Mouse (Mus musculus): ENCODE results near the gene 1190005I06Rik. TPM values are rescaled to one million over a fixed set of nuclear protein-coding genes. Genes with fewer than 3 reads are reported as not detected.
A peak's percentile ranks its signal among the peaks of the same experiment; 100 is the strongest.

1190005I06Rik gene
- polyA plus RNA-seq, 1 experiment = 2.6 TPM

DNA sequence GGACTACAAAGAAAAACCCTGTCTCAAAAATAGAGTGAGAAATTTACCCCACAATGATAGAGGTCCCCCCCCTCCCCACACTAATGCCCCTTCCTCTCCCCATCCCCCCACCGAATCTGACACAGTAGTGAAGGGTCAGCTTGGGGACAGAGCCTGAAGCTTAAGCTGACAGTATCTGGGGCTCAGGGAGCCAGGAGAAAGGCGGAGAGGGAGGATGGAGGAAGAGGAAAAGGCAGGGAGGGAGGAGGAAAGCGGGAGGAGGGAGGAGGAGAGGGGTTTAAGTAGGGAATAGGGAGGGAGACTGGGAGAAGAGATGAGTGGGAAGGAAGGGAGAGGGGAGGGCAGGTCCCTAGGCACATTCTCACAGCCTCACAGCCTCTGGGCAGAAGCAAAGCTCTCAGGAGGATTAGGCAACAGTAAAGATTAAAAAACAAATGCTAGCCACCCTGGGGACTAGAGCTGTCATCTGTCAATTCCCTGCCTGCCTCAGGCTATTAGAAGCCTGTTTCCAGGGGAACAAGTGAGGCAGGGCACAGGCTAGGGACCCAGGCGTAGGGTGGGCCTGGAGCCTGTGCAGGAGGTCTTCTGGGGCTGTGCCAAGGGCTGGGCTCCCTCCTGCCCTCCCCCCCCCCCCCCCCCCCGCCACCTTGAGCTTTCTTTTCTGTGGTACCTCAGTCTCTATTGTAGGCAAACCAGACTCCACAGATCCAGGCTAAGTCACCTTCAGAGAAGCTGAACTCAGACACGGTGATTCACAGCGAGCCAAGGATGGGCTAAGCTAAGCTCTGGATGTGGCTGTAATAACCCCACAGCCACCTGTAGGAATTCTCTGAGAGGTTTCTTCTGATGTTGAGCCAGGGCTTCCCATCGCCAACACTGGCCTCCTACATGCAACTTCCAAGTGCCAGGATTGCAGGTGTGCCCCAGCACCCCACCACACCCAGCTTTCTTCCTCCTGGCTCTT is 30.5 kb downstream of the 1190005I06Rik start:
- H3K79me3 ChIP-seq (ENCODE audit: low read depth) = no peaks in the 10 kb centered on the region
- H3K4me3 ChIP-seq (ENCODE audit: insufficient read depth, poor library complexity, severe bottlenecking) = no peak overlapping the region
- H3ac ChIP-seq (ENCODE audit: control insufficient read depth, insufficient read length, low read depth) = no peak overlapping the region
- H3K79me2 ChIP-seq (ENCODE audit: control insufficient read depth, insufficient read depth) = no peaks in the 10 kb centered on the region
- no peaks in the 10 kb centered on the region for H3K27me3 ChIP-seq (ENCODE audit: control insufficient read depth, insufficient read depth, insufficient read length)
- TF ChIP-seq MAX (IDR thresholded peaks at IDR 0.05) (no peak), CTCF (IDR thresholded peaks at IDR 0.05; ENCODE audit: control insufficient read depth, insufficient read depth, insufficient read length) (no peak), USF1 (IDR thresholded peaks at IDR 0.05; ENCODE audit: low read depth) (no peak), CEBPB (IDR thresholded peaks at IDR 0.05; ENCODE audit: low read depth) (no peak), FOSL1 (IDR thresholded peaks at IDR 0.05; ENCODE audit: insufficient read depth, low read length, poor library complexity, severe bottlenecking) (no peak), MYOG (IDR thresholded peaks at IDR 0.05; ENCODE audit: control insufficient read depth, extremely low read depth, insufficient read length) (no peak), MYOD1 (IDR thresholded peaks at IDR 0.05; ENCODE audit: control insufficient read depth, insufficient read length, low read depth) (no peak)
- no peaks in the 10 kb centered on the region for H3K36me3 ChIP-seq (ENCODE audit: control insufficient read depth, insufficient read depth)

DNA sequence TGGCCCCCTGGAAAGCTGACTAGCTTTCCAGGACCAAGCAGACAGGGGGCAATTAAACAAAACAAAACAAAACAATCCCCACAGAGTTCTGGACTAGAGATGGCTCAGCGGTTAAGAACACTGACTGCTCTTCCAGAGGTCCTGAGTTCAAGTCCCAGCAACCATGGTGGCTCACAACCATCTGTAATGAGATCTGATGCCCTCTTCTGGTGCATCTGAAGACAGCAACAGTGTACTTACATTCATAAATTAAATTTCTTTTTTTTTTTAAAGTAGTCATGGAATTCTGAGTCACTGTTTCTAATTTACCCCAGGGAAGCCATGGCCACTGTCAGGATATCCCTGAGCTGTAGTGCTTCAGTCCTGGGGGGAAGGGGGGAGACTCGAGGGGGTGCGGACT is 32.9 kb downstream of the 1190005I06Rik start:
- no peak overlapping the region for H3ac ChIP-seq (ENCODE audit: control insufficient read depth, insufficient read length, low read depth)
- H3K27me3 ChIP-seq (ENCODE audit: control insufficient read depth, insufficient read depth, insufficient read length) = no peaks in the 10 kb centered on the region
- no peaks in the 10 kb centered on the region for H3K79me2 ChIP-seq (ENCODE audit: control insufficient read depth, insufficient read depth)
- no peaks in the 10 kb centered on the region for H3K36me3 ChIP-seq (ENCODE audit: control insufficient read depth, insufficient read depth)
- no peaks in the 10 kb centered on the region for H3K79me3 ChIP-seq (ENCODE audit: low read depth)
- TF ChIP-seq CEBPB (IDR thresholded peaks at IDR 0.05; ENCODE audit: low read depth) (no peak), CTCF (IDR thresholded peaks at IDR 0.05; ENCODE audit: control insufficient read depth, insufficient read depth, insufficient read length) (no peak), MAX (IDR thresholded peaks at IDR 0.05) (no peak), MYOD1 (IDR thresholded peaks at IDR 0.05; ENCODE audit: control insufficient read depth, insufficient read length, low read depth) (no peak), MYOG (IDR thresholded peaks at IDR 0.05; ENCODE audit: control insufficient read depth, extremely low read depth, insufficient read length) (no peak), FOSL1 (IDR thresholded peaks at IDR 0.05; ENCODE audit: insufficient read depth, low read length, poor library complexity, severe bottlenecking) (no peak), USF1 (IDR thresholded peaks at IDR 0.05; ENCODE audit: low read depth) (no peak)
- no peak overlapping the region for H3K4me3 ChIP-seq (ENCODE audit: insufficient read depth, poor library complexity, severe bottlenecking)

DNA sequence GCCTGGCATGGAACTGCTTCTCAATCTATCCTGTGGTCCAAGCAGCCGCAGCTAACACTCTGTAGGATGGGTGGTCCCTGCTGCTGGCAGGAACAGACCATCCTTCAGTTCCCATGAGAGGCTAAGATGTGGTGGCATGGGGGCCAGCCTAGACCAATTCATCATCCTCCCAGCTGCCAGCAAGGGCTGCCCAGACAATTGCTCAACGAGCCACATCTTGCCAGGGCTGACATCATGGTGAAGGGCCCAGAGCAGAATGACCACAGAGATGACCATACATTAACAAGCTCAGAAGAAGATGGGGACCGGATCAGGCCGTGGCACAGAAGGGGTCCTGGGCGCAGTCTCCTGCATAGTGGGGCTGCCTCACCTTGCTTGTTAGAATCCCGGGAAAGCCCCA is 36.6 kb downstream of the 1190005I06Rik start:
- H3K27me3 ChIP-seq (ENCODE audit: control insufficient read depth, insufficient read depth, insufficient read length) = peaks cover 4% of the 10 kb centered on the region
- no peaks in the 10 kb centered on the region for H3K79me3 ChIP-seq (ENCODE audit: low read depth)
- H3ac ChIP-seq (ENCODE audit: control insufficient read depth, insufficient read length, low read depth) = no peak overlapping the region
- H3K4me3 ChIP-seq (ENCODE audit: insufficient read depth, poor library complexity, severe bottlenecking) = no peak overlapping the region
- TF ChIP-seq FOSL1 (IDR thresholded peaks at IDR 0.05; ENCODE audit: insufficient read depth, low read length, poor library complexity, severe bottlenecking) (no peak), CEBPB (IDR thresholded peaks at IDR 0.05; ENCODE audit: low read depth) (peak; percentile 55), MYOD1 (IDR thresholded peaks at IDR 0.05; ENCODE audit: control insufficient read depth, insufficient read length, low read depth) (peak; percentile 42), MYOG (IDR thresholded peaks at IDR 0.05; ENCODE audit: control insufficient read depth, extremely low read depth, insufficient read length) (no peak)
- no peaks in the 10 kb centered on the region for H3K79me2 ChIP-seq (ENCODE audit: control insufficient read depth, insufficient read depth)
- H3K36me3 ChIP-seq (ENCODE audit: control insufficient read depth, insufficient read depth) = no peaks in the 10 kb centered on the region

DNA sequence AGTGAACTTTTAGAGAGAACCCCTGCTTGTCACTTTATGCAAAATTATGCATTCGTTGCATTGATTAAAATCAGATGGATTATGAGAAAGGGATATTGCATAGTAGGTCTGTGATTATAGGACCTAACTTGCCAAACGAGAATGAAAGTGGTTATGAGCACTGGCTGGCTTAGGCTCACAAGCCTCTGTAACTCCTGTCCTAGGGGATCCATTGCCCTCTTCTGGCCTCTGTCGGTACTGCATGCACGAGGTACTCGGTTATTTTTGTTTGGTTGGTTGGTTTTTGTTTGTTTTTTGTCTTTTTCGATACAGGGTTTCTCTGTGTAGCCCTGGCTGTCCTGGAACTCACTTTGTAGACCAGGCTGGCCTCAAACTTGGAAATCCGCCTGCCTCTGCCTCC is 39.5 kb downstream of the 1190005I06Rik start:
- no peak overlapping the region for H3K4me3 ChIP-seq (ENCODE audit: insufficient read depth, poor library complexity, severe bottlenecking)
- no peaks in the 10 kb centered on the region for H3K36me3 ChIP-seq (ENCODE audit: control insufficient read depth, insufficient read depth)
- no peak overlapping the region for H3ac ChIP-seq (ENCODE audit: control insufficient read depth, insufficient read length, low read depth)
- H3K27me3 ChIP-seq (ENCODE audit: control insufficient read depth, insufficient read depth, insufficient read length) = peaks cover 6% of the 10 kb centered on the region
- no peaks in the 10 kb centered on the region for H3K79me3 ChIP-seq (ENCODE audit: low read depth)
- TF ChIP-seq MYOD1 (IDR thresholded peaks at IDR 0.05; ENCODE audit: control insufficient read depth, insufficient read length, low read depth) = no peak
- TF ChIP-seq CTCF (IDR thresholded peaks at IDR 0.05; ENCODE audit: control insufficient read depth, insufficient read depth, insufficient read length) = peak; percentile 41
- no peak for TF ChIP-seq FOSL1 (IDR thresholded peaks at IDR 0.05; ENCODE audit: insufficient read depth, low read length, poor library complexity, severe bottlenecking)
- H3K79me2 ChIP-seq (ENCODE audit: control insufficient read depth, insufficient read depth) = no peaks in the 10 kb centered on the region

DNA sequence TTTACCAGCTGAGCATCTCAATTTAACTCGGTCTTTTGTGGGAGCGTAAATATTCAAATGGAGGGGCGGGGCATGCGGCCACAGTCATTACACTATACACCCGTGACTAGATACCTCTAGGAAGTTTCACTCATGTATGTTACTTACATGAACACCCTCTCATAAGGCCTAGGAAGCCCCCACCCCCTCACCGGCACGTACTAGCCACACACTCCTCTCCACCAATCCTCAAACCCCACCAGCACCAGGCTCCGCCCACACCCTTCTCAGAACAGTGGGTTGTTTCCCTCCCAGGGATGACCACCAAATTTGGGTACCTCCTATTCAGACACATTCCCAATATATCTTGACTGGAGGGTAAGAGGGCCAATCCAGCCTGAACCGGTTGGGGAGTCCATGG is 40.0 kb downstream of the 1190005I06Rik start:
- no peak for TF ChIP-seq CTCF (IDR thresholded peaks at IDR 0.05; ENCODE audit: control insufficient read depth, insufficient read depth, insufficient read length)
- no peak for TF ChIP-seq MYOG (IDR thresholded peaks at IDR 0.05; ENCODE audit: control insufficient read depth, extremely low read depth, insufficient read length)
- no peak for TF ChIP-seq CEBPB (IDR thresholded peaks at IDR 0.05; ENCODE audit: low read depth)
- no peak for TF ChIP-seq MYOD1 (IDR thresholded peaks at IDR 0.05; ENCODE audit: control insufficient read depth, insufficient read length, low read depth)
- no peak for TF ChIP-seq MAX (IDR thresholded peaks at IDR 0.05)
- no peak for TF ChIP-seq FOSL1 (IDR thresholded peaks at IDR 0.05; ENCODE audit: insufficient read depth, low read length, poor library complexity, severe bottlenecking)
- TF ChIP-seq USF1 (IDR thresholded peaks at IDR 0.05; ENCODE audit: low read depth) = no peak
- no peaks in the 10 kb centered on the region for H3K79me3 ChIP-seq (ENCODE audit: low read depth)
- peaks cover 6% of the 10 kb centered on the region for H3K27me3 ChIP-seq (ENCODE audit: control insufficient read depth, insufficient read depth, insufficient read length)
- no peaks in the 10 kb centered on the region for H3K79me2 ChIP-seq (ENCODE audit: control insufficient read depth, insufficient read depth)
- H3ac ChIP-seq (ENCODE audit: control insufficient read depth, insufficient read length, low read depth) = no peak overlapping the region
- H3K36me3 ChIP-seq (ENCODE audit: control insufficient read depth, insufficient read depth) = no peaks in the 10 kb centered on the region
- H3K4me3 ChIP-seq (ENCODE audit: insufficient read depth, poor library complexity, severe bottlenecking) = no peak overlapping the region

Data from C2C12 (cell line).